Mouse (Mus musculus) thymus, postnatal 25 days (tissue): Measurements from ENCODE around the gene Islr.

Source experiments
- DNase-seq: peaks from one replicate; pipeline ENCODE4 v3.0.0; 2022

The Islr gene

GRCm38 (mm10) chr9:58218539-58218938 is 14.4 kb upstream of the Islr start:
- DNase-seq: no peak

GRCm38 (mm10) chr9:58216402-58216801 is 12.3 kb upstream of the Islr start:
- peak; percentile 46 for DNase-seq

- no peak for DNase-seq
Observed at GRCm38 (mm10) chr9:58214519-58215180, 10.5 kb upstream of the Islr start.

GRCm38 (mm10) chr9:58213865-58214264 is 9.8 kb upstream of the Islr start:
- peak; percentile 9 for DNase-seq

- DNase-seq: no peak
Observed at GRCm38 (mm10) chr9:58213377-58213776, 9.3 kb upstream of the Islr start.

GRCm38 (mm10) chr9:58210304-58210627 is 6.2 kb upstream of the Islr start:
- DNase-seq: no peak

- DNase-seq: no peak
Observed at GRCm38 (mm10) chr9:58209462-58210303, 5.6 kb upstream of the Islr start.

GRCm38 (mm10) chr9:58206013-58206412 is 1.9 kb upstream of the Islr start:
- DNase-seq: no peak

- peak; percentile 91 for DNase-seq
Observed at GRCm38 (mm10) chr9:58204448-58205000, 418 bp upstream of the Islr start.

DNA sequence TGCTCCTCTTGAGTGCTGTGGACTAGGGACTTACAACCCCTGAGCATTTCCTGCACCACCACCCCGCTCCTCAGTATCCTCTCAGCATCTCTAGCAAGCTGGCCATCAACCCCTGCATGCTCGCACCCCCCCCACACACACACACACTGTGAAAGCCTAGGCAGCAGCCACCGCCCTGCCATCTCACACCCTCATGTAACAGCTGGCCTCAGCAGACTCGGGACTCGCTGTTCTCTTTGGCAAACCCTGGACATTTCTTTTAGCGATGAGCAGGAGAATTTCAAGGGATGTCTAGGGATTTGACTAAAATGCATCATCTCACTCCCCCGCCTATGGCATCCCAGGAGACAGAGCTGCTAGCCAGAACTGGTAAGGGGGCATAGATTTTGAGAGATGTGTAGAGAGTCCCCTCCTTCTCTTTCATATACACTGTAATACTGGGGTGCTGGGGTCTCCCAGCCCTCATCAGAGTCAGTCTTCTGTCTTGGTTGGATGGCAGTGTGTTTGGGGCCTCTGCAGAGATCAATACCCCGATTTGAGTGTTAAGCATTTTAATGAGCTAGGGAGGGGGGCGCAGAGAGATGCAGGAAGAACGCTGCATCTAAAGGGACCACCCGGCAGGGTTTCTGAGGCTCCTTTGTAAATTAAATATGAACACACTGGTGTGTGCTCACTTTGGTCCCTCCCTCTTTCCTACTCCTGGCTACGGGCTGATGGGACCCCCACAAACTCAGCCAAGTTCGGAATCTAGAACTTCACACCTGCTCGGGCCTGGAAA is 1.2 kb downstream of the Islr start:
- DNase-seq: no peak

GRCm38 (mm10) chr9:58201861-58202549 is 2.1 kb downstream of the Islr start:
- no peak for DNase-seq

DNA sequence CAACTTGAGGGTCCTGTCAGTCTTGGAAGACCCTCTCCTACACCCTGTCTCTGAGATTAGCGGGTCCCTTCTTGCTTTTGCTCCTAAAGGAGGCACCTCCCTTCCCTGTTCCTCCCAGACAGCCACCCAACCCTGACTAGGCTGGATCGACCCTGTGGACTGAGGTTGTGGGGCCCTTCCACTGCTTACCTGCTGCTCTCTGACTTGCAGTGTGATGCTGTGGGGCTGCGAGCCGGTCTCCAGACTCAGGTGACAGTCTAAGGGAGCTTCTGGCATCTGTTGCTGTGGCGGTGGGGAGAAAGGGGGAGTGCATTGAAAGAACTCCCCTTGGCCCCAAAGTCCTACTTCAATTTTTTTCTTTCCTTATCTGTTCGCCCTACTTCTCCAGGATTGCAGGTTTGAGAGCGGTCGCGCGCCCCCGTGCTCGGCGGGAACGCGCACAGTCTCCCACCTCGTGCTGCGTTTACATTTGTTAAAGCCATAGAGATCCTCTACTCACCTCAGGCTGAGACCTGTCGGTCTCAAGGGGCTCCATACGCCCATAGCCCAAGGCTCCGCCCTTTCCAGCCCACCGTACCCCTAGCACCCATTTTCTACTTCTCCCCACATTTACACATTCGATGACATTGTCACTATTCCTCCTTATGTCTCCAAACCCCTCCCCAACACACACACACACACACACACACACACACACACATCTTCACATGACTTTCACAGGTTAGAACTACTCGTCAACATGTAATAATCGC is 2.8 kb downstream of the Islr start:
- no peak for DNase-seq

- DNase-seq: no peak
Observed at GRCm38 (mm10) chr9:58200270-58201090, 3.6 kb downstream of the Islr start.

DNA sequence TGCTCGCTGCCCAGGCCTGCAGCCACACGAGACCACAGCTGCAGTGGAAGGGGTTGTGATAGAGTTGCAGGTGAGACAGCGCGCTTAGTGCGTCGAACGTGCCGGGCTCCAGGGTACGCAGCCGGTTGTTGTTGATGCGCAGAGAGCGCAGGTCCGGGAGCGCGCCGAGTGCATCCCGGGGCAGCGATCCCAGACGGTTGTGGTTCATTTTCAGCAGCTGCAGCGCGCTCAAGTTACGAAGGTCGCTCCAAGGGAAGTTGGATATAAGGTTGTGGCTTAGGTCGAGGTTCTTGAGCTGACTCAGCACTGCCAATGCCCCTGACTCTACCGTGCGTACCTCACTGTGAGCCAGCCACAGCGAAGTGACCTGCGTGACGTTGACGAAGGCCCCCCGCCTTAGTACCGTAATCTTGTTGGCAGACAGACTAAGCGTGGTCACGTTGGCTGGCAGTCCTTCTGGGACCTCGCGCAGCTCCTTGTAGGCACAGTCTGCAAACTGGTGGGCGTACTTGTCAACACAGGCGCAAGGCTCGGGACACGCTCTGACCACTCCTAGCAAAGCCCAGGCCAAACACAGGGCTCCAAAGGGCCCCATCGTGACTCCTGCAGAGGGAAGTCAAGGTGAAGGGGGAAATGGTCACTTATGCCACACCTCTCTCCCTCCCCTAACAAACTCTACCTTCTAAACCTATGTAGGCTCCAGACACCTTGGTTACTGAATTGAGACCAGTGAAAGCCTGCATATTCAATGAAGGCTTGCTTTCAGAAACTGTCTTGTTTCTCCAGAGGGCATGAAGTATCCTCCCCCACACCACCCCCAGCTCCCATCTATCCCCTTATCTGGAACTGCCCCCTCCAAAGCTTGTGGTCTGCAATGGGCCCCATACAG is 4.5 kb downstream of the Islr start:
- no peak for DNase-seq

GRCm38 (mm10) chr9:58198801-58199371 is 5.2 kb downstream of the Islr start:
- peak; percentile 33 for DNase-seq

- DNase-seq: peak; percentile 36
Observed at GRCm38 (mm10) chr9:58197781-58198701, 6.1 kb downstream of the Islr start.

DNA sequence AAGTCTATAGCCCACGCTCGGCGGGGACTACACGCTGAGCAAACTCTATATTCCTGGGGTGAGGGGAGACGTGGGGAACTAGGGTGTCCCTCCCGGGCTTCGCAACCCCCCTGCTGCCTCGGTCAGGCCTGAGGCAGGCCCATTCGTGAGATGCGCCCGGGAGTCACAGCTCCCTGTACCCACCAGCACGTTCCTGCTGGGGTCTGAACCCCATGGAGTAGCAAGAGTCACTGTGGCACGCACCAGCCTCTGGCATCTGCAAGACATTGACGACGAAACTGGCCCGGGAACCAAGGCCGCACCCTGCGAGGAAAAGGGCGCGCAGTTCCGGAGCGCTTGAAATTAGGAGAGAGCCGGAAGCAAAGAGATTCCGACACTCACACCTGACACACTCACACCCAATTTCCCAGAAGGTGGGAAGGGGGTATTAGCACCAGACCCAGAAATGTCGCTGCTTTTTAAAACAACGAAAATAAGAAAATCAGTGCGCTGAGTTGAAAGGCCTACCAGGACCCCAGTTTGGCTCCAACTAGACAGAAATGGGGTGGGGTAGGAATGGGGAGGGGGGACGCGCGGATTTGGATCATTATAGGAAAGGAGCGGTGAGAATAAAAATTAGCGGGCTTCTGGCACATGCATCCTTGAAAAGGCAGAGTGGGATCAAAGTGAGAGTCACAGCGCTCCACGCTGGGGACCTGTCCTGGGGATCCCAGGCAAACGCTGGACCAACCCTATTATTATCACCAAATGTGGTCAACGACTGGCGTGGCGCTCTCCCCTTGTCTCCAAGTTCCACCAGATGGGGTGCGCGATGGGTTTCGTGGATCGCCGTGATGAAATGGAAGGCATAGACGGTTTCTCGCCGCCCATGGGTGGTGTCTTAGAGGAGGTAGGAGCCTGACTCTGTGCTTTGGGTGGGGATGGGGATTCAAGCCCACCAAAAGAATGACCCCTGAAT is 7.2 kb downstream of the Islr start:
- DNase-seq: no peak
